Mouse (Mus musculus): ENCODE measurements around the gene Phyhd1. TPM values are rescaled to one million over a fixed set of nuclear protein-coding genes. Genes with fewer than 3 reads are reported as not detected.

The Phyhd1 gene
- polyA plus RNA-seq, 1 experiment from 2014 or later = 5.1 TPM

- no peaks in the 10 kb centered on the region for H3K27me3 ChIP-seq (ENCODE audit: control insufficient read depth, insufficient read depth, low read length)
- H3K36me3 ChIP-seq (ENCODE audit: control insufficient read depth, insufficient read depth, low read length) = no peaks in the 10 kb centered on the region
- H3K4me3 ChIP-seq (ENCODE audit: low read depth, low read length) = peak overlapping the region; percentile 94
- H3K4me1 ChIP-seq (ENCODE audit: control insufficient read depth, insufficient read depth, low read length) = peaks cover 14% of the 10 kb centered on the region
- no peak overlapping the region for H3K27ac ChIP-seq (ENCODE audit: low read depth, low read length)
- H3K9ac ChIP-seq (replicated peaks; ENCODE audit: low read depth, low read length) = peak overlapping the region; percentile 83
- no peaks in the 10 kb centered on the region for H3K9me3 ChIP-seq (ENCODE audit: control insufficient read depth, low read length)
- peak overlapping the region; percentile 89 for H3K4me2 ChIP-seq (ENCODE audit: low read depth, low read length)
- ATAC-seq (ENCODE audit: low read depth) = no peak
- 1% methylated on average over 10 of the region's 10 CpGs for WGBS
These were observed 21.0 kb downstream of the Phyhd1 start for GRCm38 (mm10) chr2:30287027-30287373.

DNA sequence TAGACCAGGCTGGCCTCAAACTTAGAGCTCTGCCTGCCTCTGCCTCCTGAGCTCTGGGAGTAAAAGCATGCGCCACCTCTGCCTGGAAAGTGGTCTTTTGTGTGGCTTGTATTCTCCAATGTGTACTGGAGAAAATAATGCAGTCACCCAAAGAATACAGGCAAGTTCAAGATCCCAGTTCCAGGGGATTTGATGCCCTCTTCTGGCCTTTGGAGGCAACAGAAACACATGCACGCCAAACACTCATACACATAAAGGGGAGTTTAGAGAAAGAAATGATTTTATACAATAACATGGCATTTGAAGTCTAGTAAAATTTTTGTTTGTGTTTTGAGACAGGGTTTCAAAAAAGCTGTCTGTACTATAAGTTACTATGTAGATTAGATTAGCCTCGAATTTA is 33.5 kb downstream of the Phyhd1 start:
- Histone ChIP-seq H3K9ac (replicated peaks; ENCODE audit: low read depth, low read length) (no peak overlapping the region), H3K36me3 (ENCODE audit: control insufficient read depth, insufficient read depth, low read length) (peaks cover 43% of the 10 kb centered on the region), H3K27me3 (ENCODE audit: control insufficient read depth, insufficient read depth, low read length) (no peaks in the 10 kb centered on the region), H3K4me3 (ENCODE audit: low read depth, low read length) (no peak overlapping the region), H3K9me3 (ENCODE audit: control insufficient read depth, low read length) (no peaks in the 10 kb centered on the region), H3K27ac (ENCODE audit: low read depth, low read length) (no peak overlapping the region), H3K4me2 (ENCODE audit: low read depth, low read length) (no peak overlapping the region), H3K4me1 (ENCODE audit: control insufficient read depth, insufficient read depth, low read length) (no peaks in the 10 kb centered on the region)
- WGBS = 76% methylated on average over 3 of the region's 3 CpGs
- no peak for ATAC-seq (ENCODE audit: low read depth)

DNA sequence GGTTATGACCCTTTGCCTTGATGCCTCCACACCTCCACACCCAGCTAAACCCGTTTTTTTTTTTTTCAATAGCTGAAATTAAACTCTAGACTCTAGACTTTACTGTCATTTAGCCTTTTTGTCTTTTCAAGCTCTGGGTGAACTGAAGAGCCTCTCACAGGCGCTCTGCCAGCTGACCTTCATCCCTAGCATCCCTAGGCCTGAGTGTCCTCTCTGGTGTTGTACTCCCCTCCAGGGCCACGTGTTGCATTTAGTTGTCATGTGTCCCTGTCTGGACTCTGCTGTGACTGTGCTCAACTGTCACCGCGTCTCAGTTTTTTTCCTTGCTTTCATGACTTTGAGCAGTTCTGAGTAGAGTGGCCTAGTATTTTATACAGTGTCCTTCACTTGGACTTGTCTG is 34.0 kb downstream of the Phyhd1 start:
- Histone ChIP-seq H3K4me2 (ENCODE audit: low read depth, low read length) (no peak overlapping the region), H3K36me3 (ENCODE audit: control insufficient read depth, insufficient read depth, low read length) (peaks cover 47% of the 10 kb centered on the region), H3K9me3 (ENCODE audit: control insufficient read depth, low read length) (no peaks in the 10 kb centered on the region), H3K9ac (replicated peaks; ENCODE audit: low read depth, low read length) (no peak overlapping the region), H3K27ac (ENCODE audit: low read depth, low read length) (no peak overlapping the region), H3K27me3 (ENCODE audit: control insufficient read depth, insufficient read depth, low read length) (no peaks in the 10 kb centered on the region), H3K4me3 (ENCODE audit: low read depth, low read length) (no peak overlapping the region), H3K4me1 (ENCODE audit: control insufficient read depth, insufficient read depth, low read length) (no peaks in the 10 kb centered on the region)
- no peak for ATAC-seq (ENCODE audit: low read depth)
- 91% methylated on average over 5 of the region's 5 CpGs for WGBS

DNA sequence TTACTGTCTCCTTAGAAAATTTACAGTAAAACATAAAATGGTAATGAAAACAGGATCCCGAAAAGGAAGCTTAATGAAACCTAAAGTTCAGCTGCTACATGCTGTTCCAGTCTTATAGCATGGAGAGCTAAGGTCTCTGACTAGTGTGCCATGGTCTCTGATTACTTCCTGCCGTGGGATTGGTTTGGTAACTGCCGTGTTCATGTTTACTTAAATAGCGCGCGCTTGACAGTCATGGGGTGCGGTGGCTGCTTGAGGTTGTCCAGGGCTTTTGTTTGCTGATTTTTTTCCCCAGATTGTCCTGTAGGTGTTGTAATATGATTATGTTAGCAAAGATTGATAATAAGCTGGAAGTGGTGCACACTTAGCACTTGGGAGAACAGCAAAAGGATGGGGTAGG is 40.1 kb downstream of the Phyhd1 start:
- no peaks in the 10 kb centered on the region for H3K4me1 ChIP-seq (ENCODE audit: control insufficient read depth, insufficient read depth, low read length)
- no peak overlapping the region for H3K4me3 ChIP-seq (ENCODE audit: low read depth, low read length)
- no peaks in the 10 kb centered on the region for H3K9me3 ChIP-seq (ENCODE audit: control insufficient read depth, low read length)
- no peaks in the 10 kb centered on the region for H3K27me3 ChIP-seq (ENCODE audit: control insufficient read depth, insufficient read depth, low read length)
- no peak overlapping the region for H3K27ac ChIP-seq (ENCODE audit: low read depth, low read length)
- H3K36me3 ChIP-seq (ENCODE audit: control insufficient read depth, insufficient read depth, low read length) = peaks cover 77% of the 10 kb centered on the region
- ATAC-seq (ENCODE audit: low read depth) = no peak
- H3K4me2 ChIP-seq (ENCODE audit: low read depth, low read length) = no peak overlapping the region
- H3K9ac ChIP-seq (replicated peaks; ENCODE audit: low read depth, low read length) = no peak overlapping the region
- 96% methylated on average over 7 of the region's 7 CpGs for WGBS

- Histone ChIP-seq H3K27ac (ENCODE audit: low read depth, low read length) (no peak overlapping the region), H3K27me3 (ENCODE audit: control insufficient read depth, insufficient read depth, low read length) (no peaks in the 10 kb centered on the region), H3K4me1 (ENCODE audit: control insufficient read depth, insufficient read depth, low read length) (no peaks in the 10 kb centered on the region), H3K9me3 (ENCODE audit: control insufficient read depth, low read length) (no peaks in the 10 kb centered on the region), H3K9ac (replicated peaks; ENCODE audit: low read depth, low read length) (no peak overlapping the region), H3K4me2 (ENCODE audit: low read depth, low read length) (no peak overlapping the region), H3K36me3 (ENCODE audit: control insufficient read depth, insufficient read depth, low read length) (peaks cover 75% of the 10 kb centered on the region), H3K4me3 (ENCODE audit: low read depth, low read length) (no peak overlapping the region)
- WGBS = 95% methylated on average over 3 of the region's 3 CpGs
- ATAC-seq (ENCODE audit: low read depth) = no peak
These were observed 43.3 kb downstream of the Phyhd1 start for GRCm38 (mm10) chr2:30309351-30309750.

DNA sequence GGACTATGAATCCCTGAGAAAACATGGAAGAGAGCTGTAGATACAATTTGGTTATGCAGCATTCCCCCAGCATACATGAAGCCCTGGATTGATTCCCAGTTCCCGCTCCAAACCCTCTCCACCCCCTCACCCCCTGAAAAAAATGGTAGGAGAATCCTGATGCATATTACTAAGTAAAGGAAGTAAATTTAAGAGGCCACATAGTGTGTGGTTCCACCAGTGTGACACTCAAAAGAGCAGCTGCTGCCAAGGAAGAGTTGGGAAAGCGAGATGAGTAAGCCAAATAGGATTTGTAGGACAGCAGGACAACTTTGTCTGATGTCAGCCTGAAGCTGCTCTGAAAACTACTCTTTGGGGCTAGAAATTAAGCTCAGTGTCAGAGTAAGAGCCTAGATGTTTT is 45.5 kb downstream of the Phyhd1 start:
- Histone ChIP-seq H3K9me3 (ENCODE audit: control insufficient read depth, low read length) (no peaks in the 10 kb centered on the region), H3K4me3 (ENCODE audit: low read depth, low read length) (no peak overlapping the region), H3K27me3 (ENCODE audit: control insufficient read depth, insufficient read depth, low read length) (no peaks in the 10 kb centered on the region), H3K27ac (ENCODE audit: low read depth, low read length) (no peak overlapping the region), H3K9ac (replicated peaks; ENCODE audit: low read depth, low read length) (no peak overlapping the region), H3K36me3 (ENCODE audit: control insufficient read depth, insufficient read depth, low read length) (peaks cover 75% of the 10 kb centered on the region), H3K4me2 (ENCODE audit: low read depth, low read length) (no peak overlapping the region), H3K4me1 (ENCODE audit: control insufficient read depth, insufficient read depth, low read length) (no peaks in the 10 kb centered on the region)
- 96% methylated on average over 2 of the region's 2 CpGs for WGBS
- ATAC-seq (ENCODE audit: low read depth) = no peak

DNA sequence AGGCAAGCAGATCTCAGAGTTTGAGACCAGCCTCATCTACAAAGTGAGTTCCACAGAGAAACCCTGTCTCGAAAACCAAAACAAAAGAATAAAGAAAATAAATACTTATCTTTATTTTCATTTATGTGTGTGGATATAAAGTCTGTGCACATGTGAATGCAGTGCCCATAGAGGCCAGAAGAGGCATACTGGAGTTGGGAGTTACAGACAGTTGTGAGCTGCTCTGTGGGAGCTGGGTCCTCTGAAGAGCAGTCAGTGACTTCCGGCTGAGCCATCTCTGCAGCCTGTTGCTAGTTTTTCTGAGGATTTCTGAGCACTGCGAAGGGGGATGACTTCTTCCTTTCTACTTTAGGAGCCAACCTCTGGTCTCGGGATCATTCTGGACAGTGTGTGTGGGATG is 50.1 kb downstream of the Phyhd1 start:
- H3K27ac ChIP-seq (ENCODE audit: low read depth, low read length) = no peak overlapping the region
- H3K4me2 ChIP-seq (ENCODE audit: low read depth, low read length) = no peak overlapping the region

GRCm38 (mm10) chr2:30316955-30317354 is 51.0 kb downstream of the Phyhd1 start:
- Histone ChIP-seq H3K9ac (replicated peaks; ENCODE audit: low read depth, low read length) (no peak overlapping the region), H3K4me2 (ENCODE audit: low read depth, low read length) (no peak overlapping the region), H3K27ac (ENCODE audit: low read depth, low read length) (no peak overlapping the region), H3K9me3 (ENCODE audit: control insufficient read depth, low read length) (no peaks in the 10 kb centered on the region), H3K36me3 (ENCODE audit: control insufficient read depth, insufficient read depth, low read length) (peaks cover 67% of the 10 kb centered on the region), H3K4me3 (ENCODE audit: low read depth, low read length) (no peak overlapping the region), H3K4me1 (ENCODE audit: control insufficient read depth, insufficient read depth, low read length) (no peaks in the 10 kb centered on the region), H3K27me3 (ENCODE audit: control insufficient read depth, insufficient read depth, low read length) (no peaks in the 10 kb centered on the region)
- ATAC-seq (ENCODE audit: low read depth) = no peak
- 98% methylated on average over 5 of the region's 5 CpGs for WGBS

More for the DNA sequence above, 50.1 kb downstream of the Phyhd1 start:
- Histone ChIP-seq H3K9me3 (ENCODE audit: control insufficient read depth, low read length) (no peaks in the 10 kb centered on the region), H3K27me3 (ENCODE audit: control insufficient read depth, insufficient read depth, low read length) (no peaks in the 10 kb centered on the region), H3K4me1 (ENCODE audit: control insufficient read depth, insufficient read depth, low read length) (no peaks in the 10 kb centered on the region), H3K9ac (replicated peaks; ENCODE audit: low read depth, low read length) (no peak overlapping the region), H3K36me3 (ENCODE audit: control insufficient read depth, insufficient read depth, low read length) (peaks cover 65% of the 10 kb centered on the region), H3K4me3 (ENCODE audit: low read depth, low read length) (no peak overlapping the region)
- no peak for ATAC-seq (ENCODE audit: low read depth)
- WGBS = 94% methylated on average over 4 of the region's 4 CpGs

- H3K27me3 ChIP-seq (ENCODE audit: control insufficient read depth, insufficient read depth, low read length) = no peaks in the 10 kb centered on the region
- no peak overlapping the region for H3K27ac ChIP-seq (ENCODE audit: low read depth, low read length)
- ATAC-seq (ENCODE audit: low read depth) = no peak
- no peak overlapping the region for H3K9ac ChIP-seq (replicated peaks; ENCODE audit: low read depth, low read length)
- no peak overlapping the region for H3K4me3 ChIP-seq (ENCODE audit: low read depth, low read length)
- no peak overlapping the region for H3K4me2 ChIP-seq (ENCODE audit: low read depth, low read length)
- no peaks in the 10 kb centered on the region for H3K9me3 ChIP-seq (ENCODE audit: control insufficient read depth, low read length)
- 92% methylated on average over 4 of the region's 4 CpGs for WGBS
- peaks cover 75% of the 10 kb centered on the region for H3K36me3 ChIP-seq (ENCODE audit: control insufficient read depth, insufficient read depth, low read length)
- no peaks in the 10 kb centered on the region for H3K4me1 ChIP-seq (ENCODE audit: control insufficient read depth, insufficient read depth, low read length)
These were observed 53.3 kb downstream of the Phyhd1 start for GRCm38 (mm10) chr2:30319260-30319659.

GRCm38 (mm10) chr2:30323111-30323510 is 57.1 kb downstream of the Phyhd1 start:
- H3K36me3 ChIP-seq (ENCODE audit: control insufficient read depth, insufficient read depth, low read length) = peaks cover 69% of the 10 kb centered on the region
- H3K4me2 ChIP-seq (ENCODE audit: low read depth, low read length) = no peak overlapping the region
- H3K4me3 ChIP-seq (ENCODE audit: low read depth, low read length) = no peak overlapping the region
- ATAC-seq (ENCODE audit: low read depth) = no peak
- H3K9ac ChIP-seq (replicated peaks; ENCODE audit: low read depth, low read length) = no peak overlapping the region
- WGBS = 89% methylated on average over 7 of the region's 7 CpGs
- H3K9me3 ChIP-seq (ENCODE audit: control insufficient read depth, low read length) = no peaks in the 10 kb centered on the region
- no peak overlapping the region for H3K27ac ChIP-seq (ENCODE audit: low read depth, low read length)
- no peaks in the 10 kb centered on the region for H3K27me3 ChIP-seq (ENCODE audit: control insufficient read depth, insufficient read depth, low read length)
- no peaks in the 10 kb centered on the region for H3K4me1 ChIP-seq (ENCODE audit: control insufficient read depth, insufficient read depth, low read length)
